Comparison of ENCODE assay signal across 27 mouse cellular contexts in genomic region chr11:6862185-6862584, GRCm38 (mm10). TPM values are rescaled to one million over a fixed set of nuclear protein-coding genes. Genes with fewer than 3 reads are reported as not detected.
"Had no signal": no experiment of that assay in that cellular context is flagged by ENCODE, and none has a peak within 500 bp of the region (broad histone marks: within the 10 kb centered on the region; RNA-seq: fewer than 3 reads in every experiment).

No protein-coding gene starts in this region.

- DNase-seq: lung, adult 18-20 months; lung, embryonic 14.5 days; lung, postnatal 10 days; lung, postnatal 4 days; retina, postnatal 1 day; right cerebral cortex, adult 18-20 months; right cerebral cortex, postnatal 25 days; spleen, adult 18-20 months; thymus, adult 2 months; thymus, postnatal 25 days; thymus, postnatal 4 days had no signal

- H3K27me3 ChIP-seq: midbrain, embryonic 13.5 days; midbrain, embryonic 15.5 days; neural tube, embryonic 13.5 days; neural tube, embryonic 15.5 days had no signal

- H3K9ac ChIP-seq: lung, embryonic 14.5 days; midbrain, embryonic 13.5 days; midbrain, embryonic 15.5 days; neural tube, embryonic 13.5 days; neural tube, embryonic 15.5 days had no signal

- H3K36me3 ChIP-seq: midbrain, embryonic 10.5 days; midbrain, embryonic 13.5 days; midbrain, embryonic 15.5 days; neural tube, embryonic 13.5 days; neural tube, embryonic 15.5 days had no signal

- H3K4me3 ChIP-seq: midbrain, embryonic 10.5 days; midbrain, embryonic 13.5 days; midbrain, embryonic 15.5 days; myocyte; neural tube, embryonic 13.5 days; neural tube, embryonic 15.5 days had no signal

- H3K4me2 ChIP-seq: lung, embryonic 14.5 days; midbrain, embryonic 13.5 days; midbrain, embryonic 15.5 days; neural tube, embryonic 13.5 days; neural tube, embryonic 15.5 days had no signal

- ATAC-seq: midbrain, embryonic 13.5 days; midbrain, embryonic 15.5 days had no signal

- H3K27ac ChIP-seq: midbrain, embryonic 10.5 days; midbrain, embryonic 13.5 days; midbrain, embryonic 15.5 days; neural tube, embryonic 13.5 days; neural tube, embryonic 15.5 days had no signal

- H3K9me3 ChIP-seq: midbrain, embryonic 10.5 days; midbrain, embryonic 13.5 days; midbrain, embryonic 15.5 days; neural tube, embryonic 13.5 days; neural tube, embryonic 15.5 days had no signal

RNA-seq across cellular contexts. Expression of gene Gm11983, which starts 24.7 kb away (rescaled TPM):
- total RNA-seq: megakaryocyte, adult 5-6 weeks; megakaryocyte-erythroid progenitor cell, adult 5-6 weeks had no signal
- polyA plus RNA-seq: liver, embryonic 16.5 days; lung, embryonic 14.5 days; lung, embryonic 16.5 days; midbrain, embryonic 10.5 days; midbrain, embryonic 13.5 days; midbrain, embryonic 15.5 days; myocyte; neural tube, embryonic 11.5 days; neural tube, embryonic 13.5 days; neural tube, embryonic 15.5 days; small intestine, adult 2 months; stomach, embryonic 14.5 days; stomach, embryonic 16.5 days; testis, adult 2 months; thymus, adult 2 months; urinary bladder, adult 2 months had no signal
